Mouse (Mus musculus) small intestine, adult 2 months (tissue): ENCODE data around the gene Tssk6.

Experiments
- CTCF ChIP-seq: fragments of 200-500 bp; IDR thresholded peaks from 2 replicates; pipeline ENCODE4 v1.5.1; 2012; ENCODE audit warnings: low read depth, mild to moderate bottlenecking, control low read depth, inconsistent platforms, low read length, moderate library complexity, mixed read lengths; ENCODE audit not compliant: insufficient replicate concordance, insufficient read length; ENCODE audit errors: extremely low read depth
- POLR2A ChIP-seq: fragments of 200-500 bp; IDR thresholded peaks from 2 replicates; pipeline ENCODE4 v1.6.1; 2012; ENCODE audit warnings: low read depth, mild to moderate bottlenecking, control low read depth, inconsistent platforms, low read length, moderate library complexity

- no peak for TF ChIP-seq POLR2A
- TF ChIP-seq CTCF: no peak
These were observed 22.3 kb upstream of the Tssk6 start for GRCm38 (mm10) chr8:69879678-69880077.
